Comparison of ENCODE assay signal across 13 mouse cellular contexts in the genomic region with DNA sequence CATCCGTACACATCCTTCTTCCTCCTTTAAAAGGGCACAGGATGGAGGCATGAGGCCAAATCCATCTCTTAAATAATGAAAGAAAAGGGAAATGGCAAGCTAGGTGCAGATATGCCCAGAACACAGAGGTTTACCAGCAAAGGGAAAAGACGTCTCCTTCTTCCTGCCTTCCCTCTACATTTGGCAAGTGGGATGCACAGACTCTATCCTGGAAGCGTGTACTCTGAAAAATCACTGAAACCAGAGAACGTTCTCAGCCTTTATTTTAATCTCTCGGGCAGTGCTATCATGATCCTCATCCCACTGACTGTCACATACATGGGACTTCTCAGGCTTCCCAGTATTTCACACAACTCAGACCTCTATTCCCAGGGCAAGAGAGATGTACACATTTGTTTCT.
"Had no signal": no experiment of that assay in that cellular context is flagged by ENCODE, and none has a peak within 500 bp of the region (broad histone marks: within the 10 kb centered on the region; RNA-seq: fewer than 3 reads in every experiment).

No protein-coding gene starts in this region.

- DNase-seq: kidney, adult 8-10 months; kidney, postnatal 10 days; left cerebral cortex, postnatal 4 days; liver, postnatal 0 days; lung, embryonic 14.5 days; retina, postnatal 1 day; right cerebral cortex, postnatal 25 days; spleen, adult 18-20 months; thymus, postnatal 25 days had no signal

- ATAC-seq: intestine, embryonic 15.5 days; liver, postnatal 0 days; lung, postnatal 0 days; midbrain, embryonic 13.5 days; midbrain, embryonic 16.5 days had no signal
